Mouse (Mus musculus): ENCODE measurements around the gene Kmt2b. TPM values are rescaled to one million over a fixed set of nuclear protein-coding genes. Genes with fewer than 3 reads are reported as not detected.
A peak's percentile ranks its signal among the peaks of the same experiment; 100 is the strongest.

Kmt2b gene
- polyA plus RNA-seq, 1 experiment from 2014 or later, result 15.6 TPM

DNA sequence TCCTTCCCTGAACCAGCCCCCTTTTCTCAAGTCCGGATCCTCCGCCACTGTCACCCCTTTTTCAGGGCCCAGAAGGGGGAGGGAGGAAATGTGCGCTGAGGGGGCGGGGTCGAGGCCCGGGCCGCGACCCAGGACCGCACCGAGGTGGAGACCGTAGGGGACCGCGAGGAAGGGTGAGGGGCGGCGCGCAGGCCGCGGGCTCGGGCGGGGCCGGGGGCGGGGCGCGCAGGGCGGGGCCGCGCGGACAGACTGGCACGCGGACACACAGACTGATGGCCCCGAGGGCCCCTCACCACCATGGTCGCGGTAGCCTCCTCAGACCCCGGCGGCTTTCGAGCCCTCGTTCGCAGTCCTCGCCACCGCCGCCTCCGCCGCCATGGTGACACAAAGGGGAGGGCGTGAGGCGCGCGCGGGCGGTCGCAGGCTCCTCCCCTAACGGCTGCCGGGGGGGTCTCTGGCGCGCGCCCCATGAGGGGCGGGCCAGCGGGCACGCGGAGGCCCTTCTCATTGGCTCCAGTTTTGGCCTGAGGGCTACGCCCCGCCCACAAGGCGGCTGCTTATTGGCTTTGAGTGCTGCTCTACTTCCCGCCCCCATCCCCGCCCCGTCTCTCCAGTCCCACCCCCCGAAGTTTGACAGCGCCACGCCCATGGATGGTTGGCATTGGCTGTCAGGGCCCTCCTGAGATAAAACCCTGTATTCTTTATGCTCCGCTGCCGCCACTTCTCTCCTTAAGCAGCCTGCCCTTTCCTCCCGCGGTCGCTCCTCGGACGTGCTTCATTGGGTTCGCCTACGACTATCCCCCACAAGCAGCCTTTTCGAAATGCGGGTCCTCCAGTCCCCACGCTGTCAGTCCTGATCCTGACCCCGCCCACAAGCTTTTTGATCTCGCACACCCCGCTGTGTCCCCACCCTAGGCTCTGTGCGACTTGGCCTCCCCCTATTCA is 53.6 kb downstream of the Kmt2b start, which contains the start of gene Arhgap33:
Gene Arhgap33 (minus strand): TSS at position 428 of the 945 bp plus-strand sequence.
- H3K36me3 ChIP-seq (ENCODE audit: control insufficient read depth, insufficient read depth), result peaks cover 20% of the 10 kb centered on the region
- H3K9me3 ChIP-seq (ENCODE audit: control insufficient read depth, low read length), result no peaks in the 10 kb centered on the region
- peak within 1 kb of the TSS; percentile 77 for H3K4me2 ChIP-seq (ENCODE audit: low read length)
- peak within 1 kb of the TSS; percentile 95 for H3K27ac ChIP-seq (ENCODE audit: low read length)
- H3K27me3 ChIP-seq (replicated peaks; ENCODE audit: control insufficient read depth, insufficient read depth, low read length), result no peaks in the 10 kb centered on the region
- peaks cover 35% of the 10 kb centered on the region for H3K4me1 ChIP-seq (replicated peaks; ENCODE audit: control insufficient read depth, insufficient read depth, low read length)
- peak within 1 kb of the TSS; percentile 84 for H3K4me3 ChIP-seq (replicated peaks; ENCODE audit: low read length)
- under 1% methylated on average over 76 of the region's 84 CpGs for WGBS
- H3K9ac ChIP-seq (replicated peaks; ENCODE audit: low read depth, low read length), result peak within 1 kb of the TSS; percentile 90
- ATAC-seq, result peak; percentile 87

DNA sequence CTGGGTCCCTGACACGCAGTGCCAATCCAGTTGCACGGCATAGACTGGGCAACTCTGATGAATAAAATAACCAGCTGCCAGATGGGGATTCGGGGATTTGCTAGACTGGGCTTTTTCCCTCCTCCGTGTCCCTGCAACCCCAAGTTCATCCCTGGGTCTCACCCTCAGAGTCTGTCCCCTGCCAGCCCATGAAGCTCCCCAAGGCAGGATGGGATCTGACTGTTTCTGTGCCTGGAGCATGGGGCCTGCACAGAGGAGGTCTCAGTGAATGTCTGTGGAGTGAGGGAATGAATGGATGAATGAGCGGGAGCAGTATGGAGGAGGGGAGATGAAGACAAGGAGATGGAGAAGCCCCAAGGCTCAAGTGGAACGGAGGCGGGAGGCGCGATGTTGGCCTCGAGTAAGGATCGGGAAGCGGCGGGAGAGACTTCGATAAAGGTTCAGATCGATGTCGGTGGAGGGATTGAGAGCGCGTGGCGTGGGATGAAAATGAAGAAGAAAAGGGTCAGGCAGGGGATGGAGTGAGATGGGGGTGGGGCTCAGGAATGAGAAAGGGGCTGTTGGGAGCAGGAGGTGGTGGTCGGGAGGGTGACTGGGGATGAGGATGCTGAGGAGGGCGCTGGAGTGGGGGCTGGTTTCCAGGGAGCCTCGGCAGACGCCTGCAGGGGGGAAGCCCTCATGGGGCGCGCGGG is 54.4 kb downstream of the Kmt2b start:
- peak overlapping the region; percentile 90 for H3K9ac ChIP-seq (replicated peaks; ENCODE audit: low read depth, low read length)
- H3K4me2 ChIP-seq (ENCODE audit: low read length), result peak overlapping the region; percentile 77
- ATAC-seq, result peak; percentile 55
- H3K27me3 ChIP-seq (replicated peaks; ENCODE audit: control insufficient read depth, insufficient read depth, low read length), result no peaks in the 10 kb centered on the region
- H3K36me3 ChIP-seq (ENCODE audit: control insufficient read depth, insufficient read depth), result peaks cover 19% of the 10 kb centered on the region
- H3K9me3 ChIP-seq (ENCODE audit: control insufficient read depth, low read length), result no peaks in the 10 kb centered on the region
- peak overlapping the region; percentile 84 for H3K4me3 ChIP-seq (replicated peaks; ENCODE audit: low read length)
- peak overlapping the region; percentile 93 for H3K27ac ChIP-seq (ENCODE audit: low read length)
- peaks cover 35% of the 10 kb centered on the region for H3K4me1 ChIP-seq (replicated peaks; ENCODE audit: control insufficient read depth, insufficient read depth, low read length)
- 1% methylated on average over 26 of the region's 26 CpGs for WGBS

DNA sequence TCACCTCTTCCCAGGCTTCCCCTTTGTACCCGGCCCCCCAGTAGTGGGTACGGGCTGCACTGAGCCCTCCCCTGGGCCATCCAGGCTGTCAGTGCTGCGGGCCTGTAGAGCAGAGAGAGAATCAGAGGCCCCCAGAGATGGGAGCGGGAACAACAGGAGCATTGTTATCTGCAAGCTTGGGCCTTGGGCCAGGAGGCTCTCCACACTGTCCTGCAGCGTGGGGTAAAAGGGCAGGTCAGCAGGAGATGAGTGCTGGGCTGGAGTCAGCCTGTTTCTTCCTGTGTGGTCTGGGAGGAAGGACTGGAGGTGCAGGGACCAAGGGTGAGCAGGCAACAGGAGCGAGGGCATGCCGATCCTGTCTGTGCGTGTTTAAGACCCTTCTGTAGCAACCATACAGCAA is 55.6 kb downstream of the Kmt2b start:
- ATAC-seq, result no peak
- Histone ChIP-seq H3K36me3 (ENCODE audit: control insufficient read depth, insufficient read depth) (peaks cover 26% of the 10 kb centered on the region), H3K9ac (replicated peaks; ENCODE audit: low read depth, low read length) (peak overlapping the region; percentile 90), H3K27ac (ENCODE audit: low read length) (no peak overlapping the region), H3K4me1 (replicated peaks; ENCODE audit: control insufficient read depth, insufficient read depth, low read length) (peaks cover 35% of the 10 kb centered on the region), H3K4me2 (ENCODE audit: low read length) (peak overlapping the region; percentile 77), H3K9me3 (ENCODE audit: control insufficient read depth, low read length) (no peaks in the 10 kb centered on the region), H3K4me3 (replicated peaks; ENCODE audit: low read length) (peak overlapping the region; percentile 84), H3K27me3 (replicated peaks; ENCODE audit: control insufficient read depth, insufficient read depth, low read length) (no peaks in the 10 kb centered on the region)
- WGBS, result 8% methylated on average over 8 of the region's 8 CpGs

DNA sequence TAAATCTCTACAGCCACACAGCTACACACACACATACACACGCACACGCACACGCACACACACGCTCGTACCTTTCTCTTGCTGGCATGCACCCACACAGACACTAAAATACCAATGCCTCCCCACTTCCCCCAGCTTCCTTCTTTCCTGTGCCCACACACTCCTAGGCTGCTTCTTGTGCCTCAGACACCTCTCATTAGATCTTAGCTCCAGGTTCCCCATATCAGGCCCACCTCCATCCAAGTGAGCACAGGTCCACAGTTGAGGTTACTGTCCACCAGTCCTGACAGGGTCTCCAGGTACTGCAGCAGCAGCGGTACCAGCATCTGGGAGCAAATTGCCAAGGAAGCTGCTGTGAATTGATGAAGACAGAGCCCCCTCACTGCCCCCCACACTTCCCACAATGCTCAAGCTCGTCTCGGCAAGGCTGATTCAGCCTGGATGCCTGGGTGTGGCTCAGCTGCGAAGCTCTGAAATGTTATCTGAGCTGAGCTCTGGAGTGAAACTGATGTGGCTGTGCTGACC is 57.2 kb downstream of the Kmt2b start:
- Histone ChIP-seq H3K36me3 (ENCODE audit: control insufficient read depth, insufficient read depth) (peaks cover 37% of the 10 kb centered on the region), H3K4me2 (ENCODE audit: low read length) (no peak overlapping the region), H3K4me3 (replicated peaks; ENCODE audit: low read length) (no peak overlapping the region), H3K9me3 (ENCODE audit: control insufficient read depth, low read length) (no peaks in the 10 kb centered on the region), H3K27ac (ENCODE audit: low read length) (no peak overlapping the region), H3K4me1 (replicated peaks; ENCODE audit: control insufficient read depth, insufficient read depth, low read length) (peaks cover 35% of the 10 kb centered on the region), H3K9ac (replicated peaks; ENCODE audit: low read depth, low read length) (no peak overlapping the region), H3K27me3 (replicated peaks; ENCODE audit: control insufficient read depth, insufficient read depth, low read length) (no peaks in the 10 kb centered on the region)
- ATAC-seq, result no peak
- 80% methylated on average over 9 of the region's 9 CpGs for WGBS

DNA sequence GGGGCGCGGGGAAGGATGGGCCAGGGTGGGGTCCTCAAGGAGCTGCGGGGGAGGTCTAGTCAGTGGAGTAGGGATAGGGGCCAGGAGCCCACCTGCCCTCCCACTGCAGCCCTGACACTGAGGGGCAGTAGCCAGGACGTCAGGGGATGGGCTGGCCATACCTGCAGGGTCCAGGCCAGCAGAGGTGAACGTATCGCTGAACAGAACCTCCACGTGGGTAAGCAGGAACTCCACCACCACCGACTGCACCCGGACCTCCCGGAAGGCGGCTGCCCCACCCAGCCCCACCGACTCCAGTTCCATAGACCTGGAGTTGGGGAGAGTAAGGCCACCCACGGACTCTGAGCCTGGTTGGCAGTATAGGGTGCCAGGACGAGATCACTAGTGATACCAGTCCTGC is 61.5 kb downstream of the Kmt2b start:
- no peak for ATAC-seq
- no peak overlapping the region for H3K27ac ChIP-seq (ENCODE audit: low read length)
- peaks cover 8% of the 10 kb centered on the region for H3K4me1 ChIP-seq (replicated peaks; ENCODE audit: control insufficient read depth, insufficient read depth, low read length)
- WGBS, result 82% methylated on average over 14 of the region's 14 CpGs
- H3K4me3 ChIP-seq (replicated peaks; ENCODE audit: low read length), result no peak overlapping the region
- no peaks in the 10 kb centered on the region for H3K9me3 ChIP-seq (ENCODE audit: control insufficient read depth, low read length)
- no peaks in the 10 kb centered on the region for H3K27me3 ChIP-seq (replicated peaks; ENCODE audit: control insufficient read depth, insufficient read depth, low read length)
- no peak overlapping the region for H3K4me2 ChIP-seq (ENCODE audit: low read length)
- H3K36me3 ChIP-seq (ENCODE audit: control insufficient read depth, insufficient read depth), result peaks cover 55% of the 10 kb centered on the region
- no peak overlapping the region for H3K9ac ChIP-seq (replicated peaks; ENCODE audit: low read depth, low read length)

DNA sequence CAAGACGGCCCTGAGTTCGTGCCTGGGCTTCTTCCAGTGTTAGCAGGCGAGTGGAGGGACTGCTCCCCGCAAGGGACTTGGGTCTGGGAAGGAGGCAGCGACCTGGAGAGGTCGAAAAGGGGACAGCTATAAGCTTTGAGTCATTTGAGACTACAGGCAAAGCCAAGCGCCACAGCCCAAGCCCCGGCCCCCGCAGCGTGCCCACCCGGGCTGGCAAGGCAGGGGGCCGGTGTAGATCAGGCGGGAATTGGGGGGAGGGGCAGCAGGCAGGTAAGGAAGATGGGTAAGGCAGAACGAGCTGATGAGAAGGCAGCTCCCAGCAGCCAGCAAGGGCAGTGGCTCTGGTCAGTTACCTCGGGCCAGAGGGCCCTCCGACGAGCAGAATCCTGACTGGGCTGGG is 62.1 kb downstream of the Kmt2b start:
- Histone ChIP-seq H3K27me3 (replicated peaks; ENCODE audit: control insufficient read depth, insufficient read depth, low read length) (no peaks in the 10 kb centered on the region), H3K4me2 (ENCODE audit: low read length) (no peak overlapping the region), H3K36me3 (ENCODE audit: control insufficient read depth, insufficient read depth) (peaks cover 52% of the 10 kb centered on the region), H3K27ac (ENCODE audit: low read length) (no peak overlapping the region), H3K4me1 (replicated peaks; ENCODE audit: control insufficient read depth, insufficient read depth, low read length) (peaks cover 2% of the 10 kb centered on the region; the same call in 1 of the 2 replicates), H3K4me3 (replicated peaks; ENCODE audit: low read length) (no peak overlapping the region), H3K9ac (replicated peaks; ENCODE audit: low read depth, low read length) (peak overlapping the region; percentile 27; the same call in 1 of the 2 replicates), H3K9me3 (ENCODE audit: control insufficient read depth, low read length) (no peaks in the 10 kb centered on the region)
- WGBS, result 33% methylated on average over 17 of the region's 17 CpGs
- ATAC-seq, result no peak

DNA sequence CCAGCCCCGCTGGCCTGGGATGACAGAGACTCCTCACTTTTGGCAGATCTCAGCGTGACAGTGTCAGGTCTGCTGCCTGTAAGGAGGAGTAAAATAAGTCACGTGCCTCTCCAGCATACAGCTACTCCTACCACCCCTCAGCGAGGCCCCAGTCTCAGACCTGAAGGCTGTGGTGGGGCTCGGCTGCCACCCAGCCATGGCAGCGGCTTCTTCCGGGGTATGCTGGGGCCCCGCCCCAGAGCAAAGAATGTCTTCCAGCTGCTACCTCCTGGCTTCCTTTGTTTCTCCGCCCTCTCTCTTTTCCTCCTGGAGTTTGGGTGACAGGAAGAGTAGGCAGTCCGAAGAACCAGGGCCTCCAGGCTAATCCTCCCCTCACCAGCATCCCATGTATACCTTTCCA is 62.6 kb downstream of the Kmt2b start:
- 41% methylated on average over 10 of the region's 10 CpGs for WGBS
- Histone ChIP-seq H3K36me3 (ENCODE audit: control insufficient read depth, insufficient read depth) (peaks cover 52% of the 10 kb centered on the region), H3K4me3 (replicated peaks; ENCODE audit: low read length) (no peak overlapping the region), H3K27ac (ENCODE audit: low read length) (no peak overlapping the region), H3K4me1 (replicated peaks; ENCODE audit: control insufficient read depth, insufficient read depth, low read length) (no peaks in the 10 kb centered on the region), H3K9ac (replicated peaks; ENCODE audit: low read depth, low read length) (peak overlapping the region; percentile 27; the same call in 1 of the 2 replicates), H3K9me3 (ENCODE audit: control insufficient read depth, low read length) (no peaks in the 10 kb centered on the region), H3K27me3 (replicated peaks; ENCODE audit: control insufficient read depth, insufficient read depth, low read length) (no peaks in the 10 kb centered on the region), H3K4me2 (ENCODE audit: low read length) (no peak overlapping the region)
- no peak for ATAC-seq

DNA sequence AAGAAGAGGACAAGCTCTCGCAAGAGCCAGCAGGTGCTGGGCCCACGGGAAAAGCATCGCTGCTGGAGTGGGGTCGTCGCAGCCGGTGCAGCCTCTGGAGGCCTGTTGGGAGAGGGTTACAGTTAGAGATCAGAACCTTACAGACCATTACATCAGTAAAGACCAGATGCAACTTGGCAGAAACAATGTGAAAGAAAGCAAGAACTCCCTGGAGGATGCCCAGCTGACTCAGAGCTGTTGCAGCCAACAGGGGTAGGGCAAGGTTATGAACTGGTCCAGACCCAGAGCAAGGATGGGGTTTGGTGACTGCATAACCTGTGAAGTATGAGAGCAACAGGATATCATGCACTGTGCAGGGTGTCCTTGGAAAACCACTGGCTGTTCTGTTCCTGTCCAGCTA is 64.0 kb downstream of the Kmt2b start:
- H3K4me3 ChIP-seq (replicated peaks; ENCODE audit: low read length), result no peak overlapping the region
- 85% methylated on average over 6 of the region's 6 CpGs for WGBS
- no peaks in the 10 kb centered on the region for H3K27me3 ChIP-seq (replicated peaks; ENCODE audit: control insufficient read depth, insufficient read depth, low read length)
- no peaks in the 10 kb centered on the region for H3K9me3 ChIP-seq (ENCODE audit: control insufficient read depth, low read length)
- H3K4me2 ChIP-seq (ENCODE audit: low read length), result no peak overlapping the region
- H3K36me3 ChIP-seq (ENCODE audit: control insufficient read depth, insufficient read depth), result peaks cover 45% of the 10 kb centered on the region
- ATAC-seq, result no peak
- H3K9ac ChIP-seq (replicated peaks; ENCODE audit: low read depth, low read length), result no peak overlapping the region
- peaks cover 7% of the 10 kb centered on the region for H3K4me1 ChIP-seq (replicated peaks; ENCODE audit: control insufficient read depth, insufficient read depth, low read length)
- H3K27ac ChIP-seq (ENCODE audit: low read length), result no peak overlapping the region

DNA sequence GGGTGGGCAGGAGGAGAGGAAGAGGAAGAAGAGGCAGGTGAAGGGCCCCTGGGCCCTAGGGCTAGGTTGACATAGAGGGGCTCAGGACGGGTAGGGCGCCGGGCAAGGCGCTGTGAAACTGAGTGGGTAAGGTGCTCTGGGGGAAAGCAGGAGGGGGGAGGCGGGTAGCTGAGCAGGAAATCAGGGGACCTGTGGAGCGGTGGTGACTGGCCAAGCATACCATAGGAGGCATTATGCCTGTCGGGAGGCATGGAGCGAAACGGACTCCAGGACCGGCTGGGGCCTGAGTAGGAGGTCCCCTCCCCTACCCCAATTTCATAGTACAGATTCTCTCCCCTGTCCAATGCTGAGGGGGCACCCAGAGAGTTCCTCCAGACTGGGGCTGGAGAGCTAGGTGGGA is 65.7 kb downstream of the Kmt2b start:
- H3K27me3 ChIP-seq (replicated peaks; ENCODE audit: control insufficient read depth, insufficient read depth, low read length), result no peaks in the 10 kb centered on the region
- no peak overlapping the region for H3K4me2 ChIP-seq (ENCODE audit: low read length)
- ATAC-seq, result no peak
- no peak overlapping the region for H3K9ac ChIP-seq (replicated peaks; ENCODE audit: low read depth, low read length)
- H3K27ac ChIP-seq (ENCODE audit: low read length), result no peak overlapping the region
- no peaks in the 10 kb centered on the region for H3K9me3 ChIP-seq (ENCODE audit: control insufficient read depth, low read length)
- H3K4me3 ChIP-seq (replicated peaks; ENCODE audit: low read length), result no peak overlapping the region
- 78% methylated on average over 10 of the region's 10 CpGs for WGBS
- H3K4me1 ChIP-seq (replicated peaks; ENCODE audit: control insufficient read depth, insufficient read depth, low read length), result peaks cover 7% of the 10 kb centered on the region
- H3K36me3 ChIP-seq (ENCODE audit: control insufficient read depth, insufficient read depth), result peaks cover 32% of the 10 kb centered on the region
